Mouse (Mus musculus): ENCODE results near the gene Prelp.

DNA sequence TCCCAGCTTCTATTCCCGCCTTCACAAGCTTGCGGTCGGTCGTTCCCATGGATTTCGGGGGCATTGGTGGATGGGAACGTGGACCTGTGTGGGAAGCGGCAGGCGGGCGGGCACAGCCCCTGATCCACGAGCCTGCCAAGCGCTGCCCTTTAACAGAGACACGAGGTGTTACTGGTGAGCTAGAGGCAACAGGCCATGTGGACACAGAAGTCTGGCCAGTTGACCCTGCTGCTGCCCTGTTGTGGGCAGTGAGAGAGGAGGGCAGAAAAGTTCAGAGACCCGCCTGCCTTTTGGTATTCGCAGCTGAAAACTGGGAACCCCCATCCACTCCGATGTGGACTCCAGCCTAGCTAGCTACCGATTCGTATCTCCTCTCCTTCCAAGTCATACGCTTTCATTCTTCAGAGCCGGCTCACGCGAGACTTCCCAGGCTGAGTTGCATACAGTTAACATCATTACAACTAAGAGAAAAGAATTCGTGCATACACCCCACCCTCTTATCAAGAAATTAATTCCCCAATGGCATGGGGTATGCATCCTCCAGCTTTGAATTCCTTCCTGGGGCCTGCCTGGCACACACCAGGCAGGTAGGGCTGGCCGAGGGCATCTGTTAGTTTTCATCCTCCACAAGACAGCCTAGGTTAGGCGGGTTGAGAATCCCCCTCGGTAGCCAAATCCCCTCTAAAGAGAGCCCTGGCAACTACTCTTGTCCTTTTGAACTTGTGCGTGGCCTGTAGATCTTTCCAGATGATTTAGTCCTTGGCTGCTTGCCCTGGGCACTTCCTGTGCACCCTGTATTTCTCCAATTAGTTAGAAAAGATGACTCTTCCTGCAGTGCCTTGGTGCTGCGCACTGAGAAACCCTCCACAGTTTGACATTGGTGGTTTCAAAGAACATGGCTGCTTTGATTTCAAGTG, 12.3 kb downstream of the Prelp start:
- TF ChIP-seq POLR2AphosphoS2 (IDR thresholded peaks at IDR 0.05; ENCODE audit: insufficient read length, low read depth) = no peak
- no peak for TF ChIP-seq MAX (IDR thresholded peaks at IDR 0.05; ENCODE audit: low read depth)
- TF ChIP-seq SRF (IDR thresholded peaks at IDR 0.05; ENCODE audit: control insufficient read depth, insufficient read length, low read depth) = no peak
- no peak for TF ChIP-seq USF1 (IDR thresholded peaks at IDR 0.05; ENCODE audit: low read depth)
- peak; percentile 36 for TF ChIP-seq POLR2A (IDR thresholded peaks at IDR 0.05; ENCODE audit: insufficient read length, low read depth)
- TF ChIP-seq TCF12 (IDR thresholded peaks at IDR 0.05; ENCODE audit: insufficient read depth, poor library complexity, severe bottlenecking) = no peak
- no peak for TF ChIP-seq MYOD1 (IDR thresholded peaks at IDR 0.05; ENCODE audit: control insufficient read depth in 1 of 3, insufficient read length in 2 of 3, low read depth in 2 of 3)
- no peak for TF ChIP-seq MYOG (IDR thresholded peaks at IDR 0.05; ENCODE audit: control insufficient read depth in 1 of 3, insufficient read depth in 1 of 3, insufficient read length in 2 of 3, low read depth in 2 of 3)
- TF ChIP-seq E2F4 (IDR thresholded peaks at IDR 0.05; ENCODE audit: insufficient read depth) = no peak
